Mouse (Mus musculus) midbrain, embryonic 12.5 days (tissue): ENCODE results near the gene Eef1akmt1. TPM values are rescaled to one million over a fixed set of nuclear protein-coding genes. Genes with fewer than 3 reads are reported as not detected.

Experiments used
- ATAC-seq: fragments of 200-750 bp; cut with Nextera tagmentation; 2 replicates; pipeline ENCODE4 v1.8.0; 2017; ENCODE audit warnings: low read depth, moderate TSS enrichment, moderate library complexity; ENCODE audit not compliant: low FRiP score
- H3K27ac ChIP-seq: fragments of 300-500 bp; sonication (generic); replicated peaks from 2 replicates; pipeline ENCODE4 v1.5.1; 2016; ENCODE audit warnings: mild to moderate bottlenecking
- H3K27me3 ChIP-seq: fragments of 300-500 bp; sonication (generic); 2 replicates; pipeline ENCODE4 v1.6.1; 2016; ENCODE audit warnings: mild to moderate bottlenecking
- H3K36me3 ChIP-seq: fragments of 300-500 bp; sonication (generic); 2 replicates; pipeline ENCODE4 v1.6.1; 2016
- H3K4me1 ChIP-seq: fragments of 300-500 bp; sonication (generic); 2 replicates; pipeline ENCODE4 v1.6.1; 2016
- H3K4me2 ChIP-seq: fragments of 300-500 bp; sonication (generic); replicated peaks from 2 replicates; pipeline ENCODE4 v1.6.1; 2016; ENCODE audit warnings: mild to moderate bottlenecking, moderate library complexity
- H3K4me3 ChIP-seq: fragments of 300-500 bp; sonication (generic); 2 replicates; pipeline ENCODE4 v1.5.1; 2016; ENCODE audit warnings: mild to moderate bottlenecking
- H3K9ac ChIP-seq: fragments of 300-500 bp; sonication (generic); replicated peaks from 2 replicates; pipeline ENCODE4 v1.6.1; 2016; ENCODE audit warnings: mild to moderate bottlenecking, moderate library complexity
- H3K9me3 ChIP-seq: fragments of 300-500 bp; sonication (generic); 2 replicates; pipeline ENCODE4 v1.6.1; 2016; ENCODE audit warnings: mild to moderate bottlenecking
- WGBS: fragments of 180-500 bp; shearing (Covaris S2); methylation state at CpG from one replicate; pipeline ENCODE4 v1.1.7; 2016; 5-methylcytosine and 5-hydroxymethylcytosine counted together
- polyA plus RNA-seq: library from polyadenylated mRNA; unstranded; fragments of >200 nt; fragmentation: Nextera tagmentation; extraction: Ambion mirVana; gene quantifications from 2 replicates; pipeline ENCODE4 v1.2.1, GENCODE M21; 2016

The Eef1akmt1 gene
- polyA plus RNA-seq, 1 experiment from 2014 or later, result 79.2 TPM

DNA sequence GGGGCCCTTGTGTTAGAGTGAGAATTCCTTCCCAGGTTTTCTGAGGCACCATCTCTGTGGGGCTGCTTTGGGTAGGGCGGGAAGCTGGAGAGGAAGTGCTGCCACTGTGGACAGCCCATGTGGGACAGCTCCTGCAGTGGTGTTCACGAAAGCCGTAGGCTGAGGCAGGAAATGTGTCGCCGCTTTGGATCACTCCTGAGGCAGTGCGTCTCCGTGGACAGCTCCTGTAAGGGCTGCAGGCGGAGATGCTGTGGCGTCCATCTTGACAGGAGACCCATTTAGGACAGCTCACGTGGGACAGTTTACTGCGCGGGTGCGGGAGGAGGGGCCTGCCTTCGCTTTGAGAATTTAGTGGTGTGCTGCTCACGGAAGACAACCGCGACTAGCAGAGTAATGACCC is 25.9 kb downstream of the Eef1akmt1 start:
- peaks cover 18% of the 10 kb centered on the region for H3K27me3 ChIP-seq
- H3K9ac ChIP-seq, result no peak overlapping the region
- no peak for ATAC-seq
- no peak overlapping the region for H3K4me3 ChIP-seq
- 0 out of 2 replicates have a peak, but pooled peaks cover 2% of the 10 kb centered on the region for H3K4me1 ChIP-seq
- H3K4me2 ChIP-seq, result no peak overlapping the region
- peaks cover 5% of the 10 kb centered on the region; the same call in 1 of the 2 replicates for H3K36me3 ChIP-seq
- no peak overlapping the region for H3K27ac ChIP-seq
- WGBS, result 88% methylated on average over 17 of the region's 17 CpGs
- H3K9me3 ChIP-seq, result no peaks in the 10 kb centered on the region

DNA sequence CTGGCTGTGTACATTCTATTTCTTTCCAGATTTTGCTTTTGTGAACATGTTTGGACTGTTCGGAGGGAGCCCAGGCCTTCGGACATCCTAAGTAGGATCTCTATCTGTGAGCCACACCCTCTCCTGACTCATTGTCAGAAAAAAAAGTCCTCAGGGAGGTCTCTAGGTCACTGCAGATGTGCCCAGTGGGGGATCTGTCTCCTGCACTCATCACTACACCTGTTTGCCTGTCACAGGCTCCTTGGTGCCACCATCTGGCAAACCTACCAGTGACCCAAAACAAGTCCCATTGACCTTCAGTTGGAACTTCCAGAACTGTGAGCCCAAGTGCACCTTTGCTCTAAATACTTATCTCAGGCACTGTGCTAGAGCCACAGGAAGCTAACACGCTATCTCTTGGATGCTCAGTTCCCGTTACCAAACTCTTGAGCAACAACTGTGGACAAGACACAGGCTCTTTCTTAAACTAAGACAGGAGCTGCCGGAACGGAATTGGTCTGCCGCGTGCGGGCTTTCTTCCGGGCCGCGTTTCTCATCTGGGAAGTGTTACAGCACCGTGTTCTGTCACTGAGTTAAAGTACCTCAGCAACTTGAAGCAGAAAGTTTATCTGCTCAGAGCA is 27.9 kb downstream of the Eef1akmt1 start:
- H3K4me2 ChIP-seq, result no peak overlapping the region
- H3K4me1 ChIP-seq, result peaks cover 2% of the 10 kb centered on the region; the same call in 1 of the 2 replicates
- no peak for ATAC-seq
- no peaks in the 10 kb centered on the region for H3K9me3 ChIP-seq
- no peak overlapping the region for H3K9ac ChIP-seq
- H3K36me3 ChIP-seq, result no peaks in the 10 kb centered on the region
- H3K27me3 ChIP-seq, result peaks cover 32% of the 10 kb centered on the region
- no peak overlapping the region for H3K27ac ChIP-seq
- H3K4me3 ChIP-seq, result no peak overlapping the region
- 94% methylated on average over 13 of the region's 13 CpGs for WGBS

DNA sequence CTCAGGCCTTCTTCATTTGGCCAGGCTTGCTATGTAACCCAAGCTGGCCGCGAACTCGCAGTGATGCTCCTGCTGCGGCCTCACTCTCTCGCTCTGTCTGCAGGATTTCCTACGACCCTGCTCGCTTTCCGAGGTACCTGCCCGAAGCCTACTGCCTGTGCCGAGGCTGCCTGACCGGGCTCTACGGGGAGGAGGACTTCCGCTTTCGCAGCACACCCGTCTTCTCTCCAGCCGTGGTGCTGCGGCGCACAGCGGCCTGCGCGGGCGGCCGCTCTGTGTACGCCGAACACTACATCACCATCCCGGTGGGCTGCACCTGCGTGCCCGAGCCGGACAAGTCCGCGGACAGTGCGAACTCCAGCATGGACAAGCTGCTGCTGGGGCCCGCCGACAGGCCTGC is 29.2 kb downstream of the Eef1akmt1 start:
- H3K27me3 ChIP-seq, result peaks cover 42% of the 10 kb centered on the region
- no peaks in the 10 kb centered on the region for H3K36me3 ChIP-seq
- ATAC-seq, result no peak
- H3K4me1 ChIP-seq, result peaks cover 15% of the 10 kb centered on the region
- H3K9me3 ChIP-seq, result no peaks in the 10 kb centered on the region
- H3K4me2 ChIP-seq, result peak overlapping the region; percentile 36
- WGBS, result 35% methylated on average over 34 of the region's 34 CpGs
- H3K9ac ChIP-seq, result no peak overlapping the region
- peak overlapping the region; percentile 18; the same call in 1 of the 2 replicates for H3K4me3 ChIP-seq
- H3K27ac ChIP-seq, result no peak overlapping the region

DNA sequence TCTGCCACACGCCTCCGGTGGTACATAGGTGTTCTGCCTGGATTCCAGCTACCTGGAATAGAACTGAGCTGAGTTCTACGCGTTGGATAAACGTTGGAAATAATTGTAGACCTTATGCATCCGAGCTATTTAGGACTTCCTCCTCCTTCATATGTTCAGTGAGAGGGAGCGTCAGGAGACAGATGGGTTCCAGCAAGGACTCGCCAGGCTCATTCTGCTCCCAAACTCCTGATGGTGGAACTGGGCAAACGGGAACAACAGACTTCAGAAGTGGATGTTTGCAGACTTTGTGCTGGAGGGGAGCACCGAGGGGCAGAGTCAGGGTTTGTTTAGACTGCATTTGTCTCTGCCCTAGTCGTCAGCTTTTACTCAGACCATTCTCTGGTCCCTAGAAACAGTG is 30.7 kb downstream of the Eef1akmt1 start:
- Histone ChIP-seq H3K4me3 (no peak overlapping the region), H3K27ac (no peak overlapping the region), H3K4me2 (no peak overlapping the region), H3K9me3 (no peaks in the 10 kb centered on the region), H3K27me3 (peaks cover 53% of the 10 kb centered on the region), H3K4me1 (peaks cover 20% of the 10 kb centered on the region), H3K9ac (no peak overlapping the region), H3K36me3 (no peaks in the 10 kb centered on the region)
- ATAC-seq, result no peak
- 89% methylated on average over 11 of the region's 11 CpGs for WGBS

DNA sequence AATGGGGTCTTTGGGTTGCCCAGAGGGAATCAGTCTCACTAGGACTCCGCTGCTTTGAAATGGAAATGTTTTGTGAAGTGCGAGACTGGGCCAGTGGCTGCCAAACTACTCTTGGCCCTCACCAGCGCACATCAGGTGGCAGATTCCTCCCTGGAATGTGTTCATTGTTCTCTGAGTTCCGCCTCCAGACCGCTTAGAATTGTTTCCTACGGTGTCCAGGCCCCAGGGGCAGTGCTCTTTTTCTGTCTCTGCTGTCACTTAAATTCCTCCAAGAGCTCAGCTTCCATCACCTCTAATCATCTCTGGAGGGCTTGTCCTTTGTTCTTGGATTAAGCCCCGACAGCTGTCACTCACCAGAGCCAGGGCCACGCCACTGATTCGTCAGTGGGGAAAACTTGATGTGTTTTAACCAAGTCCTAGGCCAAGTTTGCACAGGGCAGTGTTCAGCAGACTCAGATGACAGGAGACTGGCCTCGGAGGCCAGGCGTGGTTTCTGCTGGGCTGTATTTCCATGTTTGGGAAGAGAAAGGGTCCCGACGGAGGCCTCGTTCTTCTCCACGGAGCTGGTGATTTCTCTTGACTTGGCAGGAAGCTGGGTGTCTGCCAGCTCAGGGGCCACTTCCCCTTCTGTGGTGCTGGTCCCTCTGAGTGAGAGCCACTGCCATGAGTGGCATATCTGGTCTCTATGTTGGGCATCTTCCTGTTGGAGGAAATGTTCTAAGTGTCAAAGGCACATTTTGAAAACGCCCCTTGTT is 34.0 kb downstream of the Eef1akmt1 start:
- 5% methylated on average over 16 of the region's 16 CpGs for WGBS
- Histone ChIP-seq H3K27ac (0 out of 2 replicates have a peak overlapping the region, but pooled peaks have one; percentile 25), H3K9ac (no peak overlapping the region), H3K4me2 (peak overlapping the region; percentile 26), H3K27me3 (peaks cover 65% of the 10 kb centered on the region), H3K9me3 (no peaks in the 10 kb centered on the region), H3K4me1 (peaks cover 34% of the 10 kb centered on the region), H3K4me3 (no peak overlapping the region), H3K36me3 (no peaks in the 10 kb centered on the region)
- ATAC-seq, result peak; percentile 42; the same call in 1 of the 2 replicates

DNA sequence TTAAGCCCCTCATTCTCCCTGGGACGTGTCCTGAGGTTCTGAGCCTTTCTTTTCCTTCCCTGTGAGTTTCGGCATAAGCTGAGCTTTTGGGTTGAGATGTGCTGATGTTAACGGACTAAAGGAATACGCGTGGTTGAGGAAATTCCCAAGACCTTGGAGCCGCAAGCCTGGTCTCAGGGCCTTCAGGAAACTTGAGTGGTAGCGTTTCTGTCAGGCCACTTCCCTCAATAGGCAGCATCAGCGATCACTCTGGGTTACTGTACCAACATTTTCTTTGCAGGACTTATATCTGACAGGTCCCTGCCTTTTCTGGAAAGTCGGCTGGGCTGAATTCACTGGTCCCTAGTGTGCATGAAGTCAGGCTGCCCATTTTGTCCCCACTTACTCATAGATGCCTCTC is 34.6 kb downstream of the Eef1akmt1 start:
- H3K4me1 ChIP-seq, result peaks cover 32% of the 10 kb centered on the region
- H3K36me3 ChIP-seq, result no peaks in the 10 kb centered on the region
- ATAC-seq, result no peak
- H3K27me3 ChIP-seq, result peaks cover 59% of the 10 kb centered on the region
- 0 out of 2 replicates have a peak overlapping the region, but pooled peaks have one; percentile 25 for H3K27ac ChIP-seq
- WGBS, result 32% methylated on average over 9 of the region's 9 CpGs
- no peak overlapping the region for H3K4me3 ChIP-seq
- H3K4me2 ChIP-seq, result no peak overlapping the region; the same call in 1 of the 2 replicates
- no peaks in the 10 kb centered on the region for H3K9me3 ChIP-seq
- H3K9ac ChIP-seq, result no peak overlapping the region

DNA sequence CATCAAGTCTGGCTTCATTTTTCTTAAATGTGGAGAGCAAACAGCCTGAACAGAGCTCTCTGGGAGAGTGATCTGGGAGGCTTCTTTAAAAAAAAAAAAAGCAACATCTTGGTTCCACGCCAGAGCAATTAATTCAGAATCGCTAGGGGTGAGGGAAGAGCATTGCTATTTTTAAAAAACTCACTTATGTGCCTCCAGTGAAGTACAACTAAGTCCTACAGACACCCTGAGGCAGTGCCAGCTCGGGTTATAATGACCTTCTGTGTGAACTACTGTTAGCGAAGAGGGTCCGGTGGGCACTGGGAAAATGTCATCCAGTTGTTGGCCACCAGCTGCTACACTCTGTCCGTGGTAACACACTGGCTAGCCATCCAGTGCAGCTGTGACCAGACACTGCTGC is 35.8 kb downstream of the Eef1akmt1 start:
- H3K4me1 ChIP-seq, result peaks cover 32% of the 10 kb centered on the region
- H3K27me3 ChIP-seq, result peaks cover 49% of the 10 kb centered on the region
- no peak for ATAC-seq
- no peaks in the 10 kb centered on the region for H3K36me3 ChIP-seq
- no peak overlapping the region for H3K27ac ChIP-seq
- H3K9ac ChIP-seq, result no peak overlapping the region
- WGBS, result 78% methylated on average over 6 of the region's 6 CpGs
- no peak overlapping the region for H3K4me2 ChIP-seq
- no peak overlapping the region for H3K4me3 ChIP-seq
- H3K9me3 ChIP-seq, result no peaks in the 10 kb centered on the region

DNA sequence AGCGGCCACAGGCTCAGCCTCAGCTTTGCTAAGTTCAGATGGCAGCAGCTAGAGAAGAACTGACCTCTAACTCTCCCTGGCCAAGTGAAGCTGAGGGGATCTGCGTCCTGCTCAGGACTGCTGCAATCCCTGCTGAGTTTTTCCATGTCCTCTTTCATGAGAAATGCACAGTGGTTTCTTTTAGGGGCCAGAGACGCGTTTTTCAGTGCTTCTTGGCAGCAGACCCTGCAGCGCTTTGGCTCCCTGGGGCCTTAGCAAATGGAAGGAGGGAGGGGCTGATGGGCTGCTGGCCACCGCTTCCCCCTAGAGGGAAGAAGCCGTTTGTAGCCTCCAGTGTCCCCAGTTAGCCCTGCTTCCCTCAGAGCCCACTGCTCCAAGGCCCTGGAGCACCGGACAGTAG is 36.5 kb downstream of the Eef1akmt1 start:
- peaks cover 42% of the 10 kb centered on the region for H3K27me3 ChIP-seq
- peaks cover 32% of the 10 kb centered on the region for H3K4me1 ChIP-seq
- H3K36me3 ChIP-seq, result no peaks in the 10 kb centered on the region
- H3K4me3 ChIP-seq, result no peak overlapping the region
- H3K9me3 ChIP-seq, result no peaks in the 10 kb centered on the region
- no peak overlapping the region for H3K9ac ChIP-seq
- WGBS, result 14% methylated on average over 8 of the region's 8 CpGs
- no peak overlapping the region; the same call in 1 of the 2 replicates for H3K4me2 ChIP-seq
- no peak overlapping the region for H3K27ac ChIP-seq
- no peak for ATAC-seq

DNA sequence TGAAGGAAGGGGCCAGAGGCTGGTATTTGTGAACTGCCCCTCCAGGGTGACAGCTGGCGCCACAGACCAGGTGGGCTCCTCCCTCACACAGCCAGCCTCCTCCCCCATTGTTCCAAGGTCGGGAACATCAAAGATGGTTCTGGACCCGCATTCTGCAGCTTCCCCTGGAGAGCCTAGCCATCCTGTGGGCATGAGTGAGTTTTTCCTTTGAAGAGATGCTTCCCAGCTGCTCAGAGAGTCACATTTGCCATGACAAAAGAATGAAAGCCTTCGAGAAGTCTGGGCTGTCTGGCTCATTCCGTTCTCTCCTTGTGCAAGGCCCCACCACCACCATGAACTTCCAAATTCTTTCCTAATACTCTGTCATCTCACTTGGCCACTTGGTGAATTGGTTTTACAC is 37.1 kb downstream of the Eef1akmt1 start:
- Histone ChIP-seq H3K9me3 (no peaks in the 10 kb centered on the region), H3K27ac (no peak overlapping the region), H3K27me3 (peaks cover 45% of the 10 kb centered on the region), H3K9ac (no peak overlapping the region), H3K4me1 (peaks cover 35% of the 10 kb centered on the region), H3K36me3 (no peaks in the 10 kb centered on the region), H3K4me2 (no peak overlapping the region), H3K4me3 (no peak overlapping the region)
- WGBS, result 7% methylated on average over 5 of the region's 5 CpGs
- ATAC-seq, result peak; percentile 32; the same call in 1 of the 2 replicates

DNA sequence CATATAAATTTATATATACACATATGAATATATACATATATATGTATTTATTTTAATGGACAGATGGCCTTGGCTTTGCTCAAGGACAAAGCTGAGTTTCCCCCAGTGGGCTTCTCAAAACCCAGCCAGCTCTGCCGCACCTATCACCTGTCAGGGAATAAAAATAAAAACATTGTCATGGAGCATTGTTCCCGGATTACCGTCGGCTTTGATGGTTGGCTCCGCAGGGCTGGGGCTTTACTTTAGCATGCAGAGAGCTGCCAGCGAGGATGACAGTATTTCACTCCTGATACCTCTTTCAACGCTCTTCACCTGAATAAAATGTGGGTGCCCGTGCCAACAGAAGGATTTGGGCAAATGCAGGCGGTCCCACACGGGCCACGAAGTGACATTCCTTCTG is 37.6 kb downstream of the Eef1akmt1 start:
- H3K27ac ChIP-seq, result no peak overlapping the region
- H3K9me3 ChIP-seq, result no peaks in the 10 kb centered on the region
- WGBS, result 12% methylated on average over 11 of the region's 11 CpGs
- ATAC-seq, result no peak
- no peak overlapping the region for H3K4me2 ChIP-seq
- no peaks in the 10 kb centered on the region for H3K36me3 ChIP-seq
- H3K4me1 ChIP-seq, result peaks cover 35% of the 10 kb centered on the region
- peaks cover 41% of the 10 kb centered on the region for H3K27me3 ChIP-seq
- H3K9ac ChIP-seq, result no peak overlapping the region
- H3K4me3 ChIP-seq, result no peak overlapping the region

DNA sequence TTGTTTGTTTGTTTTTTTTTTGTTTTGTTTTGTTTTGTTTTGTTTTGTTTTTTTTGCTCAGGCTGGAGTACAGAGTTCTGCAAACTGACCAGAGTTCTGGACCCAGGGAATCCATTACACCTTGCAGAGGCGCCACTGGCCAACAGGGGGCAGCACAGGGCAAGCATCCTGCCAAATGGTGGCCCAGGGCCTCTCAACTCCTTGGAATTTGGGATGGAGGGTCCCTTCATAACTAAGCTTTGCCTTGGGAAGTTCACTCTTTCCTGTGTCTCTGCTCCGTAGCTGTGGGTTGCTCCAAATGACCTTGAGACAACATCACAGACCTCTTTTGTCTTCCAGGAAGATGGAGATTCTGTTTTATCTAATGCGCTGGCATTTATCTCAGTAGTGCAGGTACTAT is 38.2 kb downstream of the Eef1akmt1 start:
- Histone ChIP-seq H3K4me3 (no peak overlapping the region), H3K4me2 (no peak overlapping the region), H3K9ac (no peak overlapping the region), H3K36me3 (no peaks in the 10 kb centered on the region), H3K27me3 (peaks cover 39% of the 10 kb centered on the region), H3K27ac (no peak overlapping the region), H3K9me3 (no peaks in the 10 kb centered on the region), H3K4me1 (peaks cover 32% of the 10 kb centered on the region)
- no peak for ATAC-seq
- 30% methylated on average over 3 of the region's 3 CpGs for WGBS

DNA sequence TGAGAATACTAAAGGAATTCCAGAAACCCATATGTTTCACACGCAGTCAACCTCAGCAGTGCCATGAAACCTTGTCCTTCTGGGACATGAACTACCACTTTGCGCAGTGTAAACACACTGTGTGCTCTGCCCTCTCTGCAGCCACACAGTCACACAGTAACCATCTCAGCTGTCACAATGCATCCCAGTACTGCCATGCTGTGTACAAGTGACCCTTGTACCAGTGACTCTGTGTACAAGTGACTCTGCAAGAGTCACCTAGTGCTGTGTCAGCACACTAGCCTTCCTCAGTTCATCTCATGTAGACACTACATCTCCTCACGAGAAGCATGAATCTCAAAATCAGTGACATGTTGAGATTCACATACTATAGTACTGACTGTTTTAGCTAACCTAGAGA is 38.8 kb downstream of the Eef1akmt1 start:
- peaks cover 42% of the 10 kb centered on the region for H3K27me3 ChIP-seq
- H3K4me1 ChIP-seq, result peaks cover 26% of the 10 kb centered on the region
- no peak overlapping the region for H3K27ac ChIP-seq
- no peaks in the 10 kb centered on the region for H3K36me3 ChIP-seq
- ATAC-seq, result no peak
- no peak overlapping the region for H3K4me3 ChIP-seq
- no peak overlapping the region for H3K4me2 ChIP-seq
- no peak overlapping the region for H3K9ac ChIP-seq
- 88% methylated on average over 3 of the region's 3 CpGs for WGBS
- no peaks in the 10 kb centered on the region for H3K9me3 ChIP-seq
